Mouse (Mus musculus): ENCODE results near the gene Prdm1.

Gene Prdm1

GRCm38 (mm10) chr10:44492815-44493525 lies 35.3 kb downstream of the Prdm1 start:
- no peak for DNase-seq (ENCODE audit: low spot score)

- no peak for DNase-seq (ENCODE audit: low spot score)
Measured at GRCm38 (mm10) chr10:44490899-44491422, 37.3 kb downstream of the Prdm1 start.

GRCm38 (mm10) chr10:44487132-44487531 lies 41.2 kb downstream of the Prdm1 start:
- DNase-seq (ENCODE audit: low spot score): no peak

GRCm38 (mm10) chr10:44484077-44484476 lies 44.2 kb downstream of the Prdm1 start:
- DNase-seq (ENCODE audit: low spot score): no peak

- no peak for DNase-seq (ENCODE audit: low spot score)
Measured at GRCm38 (mm10) chr10:44483116-44483515, 45.2 kb downstream of the Prdm1 start.

GRCm38 (mm10) chr10:44481379-44481778 lies 46.9 kb downstream of the Prdm1 start:
- DNase-seq (ENCODE audit: low spot score): no peak

- no peak for DNase-seq (ENCODE audit: low spot score)
Measured at GRCm38 (mm10) chr10:44479286-44479685, 49.0 kb downstream of the Prdm1 start.

- DNase-seq (ENCODE audit: low spot score): no peak
Measured at GRCm38 (mm10) chr10:44478091-44478490, 50.2 kb downstream of the Prdm1 start.

- DNase-seq (ENCODE audit: low spot score): no peak
Measured at GRCm38 (mm10) chr10:44477240-44477639, 51.1 kb downstream of the Prdm1 start.

- DNase-seq (ENCODE audit: low spot score): no peak
Measured at GRCm38 (mm10) chr10:44476523-44476922, 51.8 kb downstream of the Prdm1 start.

- no peak for DNase-seq (ENCODE audit: low spot score)
Measured at GRCm38 (mm10) chr10:44475376-44475775, 52.9 kb downstream of the Prdm1 start.

- no peak for DNase-seq (ENCODE audit: low spot score)
Measured at GRCm38 (mm10) chr10:44474256-44474655, 54.0 kb downstream of the Prdm1 start.

- no peak for DNase-seq (ENCODE audit: low spot score)
Measured at GRCm38 (mm10) chr10:44465618-44466017, 62.7 kb downstream of the Prdm1 start.

- DNase-seq (ENCODE audit: low spot score): no peak
Measured at GRCm38 (mm10) chr10:44464563-44464962, 63.7 kb downstream of the Prdm1 start.

- no peak for DNase-seq (ENCODE audit: low spot score)
Measured at GRCm38 (mm10) chr10:44463856-44464255, 64.4 kb downstream of the Prdm1 start.

GRCm38 (mm10) chr10:44462351-44462750 lies 66.0 kb downstream of the Prdm1 start:
- no peak for DNase-seq (ENCODE audit: low spot score)

GRCm38 (mm10) chr10:44461063-44461462 lies 67.2 kb downstream of the Prdm1 start:
- no peak for DNase-seq (ENCODE audit: low spot score)

GRCm38 (mm10) chr10:44460095-44460810 lies 68.0 kb downstream of the Prdm1 start:
- DNase-seq (ENCODE audit: low spot score): no peak

GRCm38 (mm10) chr10:44459321-44460000 lies 68.8 kb downstream of the Prdm1 start:
- DNase-seq (ENCODE audit: low spot score): no peak

GRCm38 (mm10) chr10:44458534-44459315 lies 69.6 kb downstream of the Prdm1 start:
- DNase-seq (ENCODE audit: low spot score): no peak

- no peak for DNase-seq (ENCODE audit: low spot score)
Measured at GRCm38 (mm10) chr10:44457791-44458533, 70.3 kb downstream of the Prdm1 start.

Measured in left cerebral cortex, adult 11 months (tissue).